Mouse (Mus musculus) naive thymus-derived CD4-positive, alpha-beta T cell, adult 2 months (primary cell): ENCODE measurements at regions not wholly inside any gene's neighbourhood (a gene's known extent, or its start where the extent isn't known, plus 50 kb on each side); places are given as distances from the start of the nearest gene placed in this dataset.

Experiments
- DNase-seq: peaks from one replicate; pipeline ENCODE4 v3.0.0-alpha.2; 2011; ENCODE audit warnings: low read depth

DNA sequence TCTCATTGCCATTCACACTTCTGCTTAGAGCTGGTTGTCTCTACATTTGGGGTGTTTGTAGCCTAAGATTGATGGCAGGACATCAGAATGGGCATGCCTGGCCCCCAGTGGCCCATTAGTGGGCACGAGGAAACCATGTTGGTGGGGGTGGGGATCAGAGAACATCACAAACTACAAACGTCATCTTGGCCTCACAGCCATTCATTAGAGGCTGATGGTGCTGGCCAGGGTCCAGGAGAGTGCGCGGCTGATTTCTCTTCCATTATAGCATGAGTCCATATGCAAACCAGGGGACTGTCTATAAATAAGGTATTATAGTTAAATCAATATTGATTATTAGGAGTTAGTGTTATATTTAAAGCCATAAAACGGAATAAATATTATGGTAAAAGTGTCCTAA lies 67.9 kb downstream of the 3100002H09Rik start:
- no peak for DNase-seq

DNA sequence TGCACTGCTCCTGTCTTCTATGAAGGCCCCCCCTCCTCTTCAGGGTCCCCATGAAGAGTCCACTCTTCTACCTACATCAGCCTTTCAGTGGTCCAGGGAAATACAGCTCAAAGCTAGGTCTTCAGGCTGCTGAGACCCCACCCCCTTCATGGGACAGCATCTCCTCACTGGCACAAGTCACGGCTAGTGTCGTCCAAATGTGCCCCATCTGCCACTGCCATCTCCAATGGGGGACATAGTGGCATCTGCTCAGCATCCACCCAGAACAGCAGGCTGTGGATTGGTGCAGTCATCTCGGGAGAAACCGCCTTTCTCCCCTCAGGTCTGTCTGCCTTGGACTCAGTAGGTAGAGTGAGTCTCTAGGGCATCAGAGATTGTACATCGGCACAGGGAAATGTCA lies 72.1 kb downstream of the 3100002H09Rik start:
- no peak for DNase-seq

GRCm38 (mm10) chr4:124537681-124538080 lies 72.9 kb downstream of the 3100002H09Rik start:
- no peak for DNase-seq

- DNase-seq: no peak
Measured at GRCm38 (mm10) chr4:124533614-124534013, 77.0 kb downstream of the 3100002H09Rik start.

DNA sequence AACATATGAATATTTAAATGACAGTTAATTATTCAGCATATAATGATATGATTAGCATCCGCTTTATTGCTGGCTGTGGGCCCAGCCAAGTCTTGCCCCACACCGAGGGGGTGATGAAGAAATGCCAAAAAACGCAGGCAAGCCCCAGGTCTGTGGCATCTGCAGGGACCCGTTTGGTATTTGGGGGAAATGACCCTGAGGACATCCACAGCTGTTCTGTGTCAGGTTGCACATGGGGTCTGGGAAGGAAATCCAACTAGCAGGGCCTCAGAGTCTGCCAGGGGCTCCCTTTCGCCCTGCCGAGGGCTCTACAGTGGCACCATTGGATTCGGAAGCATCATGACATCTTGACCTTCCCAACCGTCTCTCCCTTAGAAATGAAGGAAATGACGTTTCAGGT lies 80.0 kb downstream of the 3100002H09Rik start:
- DNase-seq: no peak

DNA sequence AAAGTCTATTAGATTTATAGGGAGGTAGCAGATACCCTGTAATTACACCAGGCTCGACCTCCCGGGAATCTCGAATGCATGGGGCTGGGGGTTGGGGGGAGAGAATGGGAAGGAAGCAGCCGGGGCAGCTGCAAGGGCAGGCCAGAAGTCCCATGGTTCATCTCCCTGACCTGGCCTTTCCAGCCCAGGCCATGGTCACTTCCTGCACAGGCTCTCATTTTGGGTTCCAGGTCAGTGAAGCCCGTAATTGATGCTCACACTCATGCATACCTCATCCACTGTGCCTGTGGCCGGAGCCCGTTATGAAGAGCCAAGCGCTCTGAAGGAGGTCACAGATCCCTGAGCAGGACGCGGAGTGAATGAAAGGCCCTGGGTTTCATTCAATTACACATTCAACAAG lies 83.8 kb downstream of the 3100002H09Rik start:
- DNase-seq: no peak

DNA sequence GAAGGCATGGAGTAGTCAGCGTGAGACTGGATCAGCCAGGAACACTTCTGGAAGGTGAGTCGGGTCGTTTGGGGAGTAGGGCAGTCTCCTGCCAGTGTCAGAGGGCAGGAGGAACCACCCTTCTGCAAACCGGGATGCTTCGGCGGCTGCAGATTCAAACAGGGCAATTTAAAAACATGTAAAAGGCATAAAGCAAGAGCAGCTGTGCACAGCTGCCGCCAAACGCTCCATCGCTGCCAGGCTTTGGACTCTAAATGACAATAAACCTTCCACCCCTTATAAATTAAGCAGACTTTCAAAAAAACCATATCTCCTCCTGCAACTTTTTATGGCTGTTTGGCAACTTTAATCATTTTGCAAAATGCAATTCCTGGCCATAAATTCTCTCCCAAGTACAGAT lies 84.2 kb downstream of the 3100002H09Rik start:
- no peak for DNase-seq

DNA sequence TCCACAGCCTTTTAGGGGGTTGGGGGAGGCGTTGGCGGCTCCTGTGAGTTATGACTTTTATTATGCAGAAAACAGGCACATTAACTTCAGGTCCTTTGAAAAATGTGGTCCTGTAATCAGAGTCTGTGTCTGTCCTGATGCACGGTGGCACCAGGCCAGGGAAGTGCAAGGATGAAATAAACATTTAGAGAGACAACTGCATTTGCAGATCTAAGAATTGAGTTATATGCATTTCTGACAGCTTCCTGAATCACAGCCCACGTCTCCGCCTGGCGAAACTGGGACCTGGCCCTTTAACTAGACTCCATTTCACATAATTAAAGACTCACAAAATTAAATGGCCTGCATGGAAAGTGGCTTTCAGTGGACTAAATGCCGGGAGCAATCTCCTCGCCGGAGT lies 90.3 kb downstream of the 3100002H09Rik start:
- no peak for DNase-seq

DNA sequence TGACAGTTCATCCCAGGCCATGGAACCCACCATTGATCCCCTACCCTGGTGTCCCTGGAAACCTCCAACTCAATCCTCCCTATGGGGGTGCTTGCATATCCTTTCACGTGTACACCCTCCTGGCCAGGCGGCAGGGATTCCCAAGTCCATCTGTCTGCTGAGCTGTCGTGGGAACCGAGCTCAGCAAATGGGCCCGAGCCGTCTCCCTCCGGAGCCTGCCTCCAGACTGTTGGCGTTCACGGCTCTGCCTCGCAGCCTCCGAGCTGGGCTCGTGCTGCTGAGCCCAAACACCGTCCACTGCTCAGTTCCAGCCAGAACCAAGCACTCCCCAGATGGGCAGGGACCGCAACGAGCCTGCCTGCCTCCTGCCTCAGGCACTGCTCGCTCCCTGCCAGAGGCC lies 98.8 kb downstream of the 3100002H09Rik start:
- no peak for DNase-seq

- DNase-seq: no peak
Measured at GRCm38 (mm10) chr4:124510816-124511215, 99.8 kb downstream of the 3100002H09Rik start.

DNA sequence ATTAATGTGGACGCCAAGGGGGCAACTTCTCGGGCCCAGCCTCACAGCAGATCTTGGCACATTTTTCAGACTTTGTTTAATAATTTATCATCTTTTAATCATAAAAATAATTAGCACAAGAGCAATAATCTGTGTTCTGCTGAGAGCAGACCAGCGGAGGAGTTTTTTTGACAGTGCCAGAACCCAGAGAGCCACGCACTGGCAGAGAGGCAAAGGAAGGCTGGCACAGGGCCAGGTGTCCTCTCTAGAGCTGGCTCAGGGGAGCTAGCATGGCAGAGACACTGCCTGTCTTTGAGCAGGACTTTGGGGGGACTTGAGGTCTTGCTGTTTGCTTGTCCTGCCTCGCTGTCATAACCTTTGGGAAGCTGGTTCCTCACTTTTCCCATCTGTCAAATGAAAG lies 100.9 kb downstream of the 3100002H09Rik start:
- DNase-seq: no peak

DNA sequence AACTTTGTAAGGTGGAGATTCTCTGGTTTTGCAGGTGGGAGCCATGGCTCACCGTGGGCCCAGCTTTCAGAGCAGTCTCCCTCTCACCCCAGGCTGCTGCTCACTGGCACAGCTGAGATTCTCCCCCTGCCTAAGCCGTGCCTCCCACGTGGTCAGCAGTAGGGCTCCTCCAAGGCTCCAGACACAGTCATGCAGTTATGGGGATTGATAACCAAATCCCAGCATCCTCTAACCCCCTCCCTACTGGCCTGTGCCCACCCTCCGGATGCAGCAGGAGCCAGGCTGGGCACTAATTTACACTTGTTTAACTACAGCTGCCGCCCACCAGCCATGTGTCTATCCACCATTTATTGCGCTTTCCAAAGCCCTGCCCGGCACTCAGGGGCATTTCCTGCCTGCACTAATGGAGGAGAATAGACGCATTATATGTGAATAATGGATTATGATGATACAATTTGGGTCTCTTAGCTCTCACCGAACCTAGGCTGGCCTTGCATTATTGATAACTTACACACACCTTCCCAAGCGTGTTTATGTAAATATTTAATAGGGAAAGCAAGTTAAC lies 104.4 kb downstream of the 3100002H09Rik start:
- no peak for DNase-seq

DNA sequence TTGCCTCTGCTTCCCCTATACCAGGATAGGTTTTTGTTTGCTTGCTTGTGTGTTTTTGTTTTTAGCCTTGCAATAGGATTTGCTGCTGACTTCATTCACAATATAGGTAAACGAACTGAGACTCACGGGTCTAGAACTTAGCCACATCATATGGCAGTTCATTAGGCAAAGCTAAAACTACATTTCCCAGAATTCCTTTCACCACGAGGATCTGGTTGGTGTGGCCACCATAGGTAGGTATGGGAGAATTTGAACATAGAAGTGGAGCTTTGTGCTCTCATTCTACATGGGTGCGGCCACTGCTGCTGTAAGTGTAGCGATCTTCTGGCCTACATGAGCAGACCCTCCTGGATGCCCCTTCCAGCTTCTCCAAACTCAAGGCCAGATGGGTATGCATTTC lies 108.8 kb downstream of the 3100002H09Rik start:
- DNase-seq: no peak

DNA sequence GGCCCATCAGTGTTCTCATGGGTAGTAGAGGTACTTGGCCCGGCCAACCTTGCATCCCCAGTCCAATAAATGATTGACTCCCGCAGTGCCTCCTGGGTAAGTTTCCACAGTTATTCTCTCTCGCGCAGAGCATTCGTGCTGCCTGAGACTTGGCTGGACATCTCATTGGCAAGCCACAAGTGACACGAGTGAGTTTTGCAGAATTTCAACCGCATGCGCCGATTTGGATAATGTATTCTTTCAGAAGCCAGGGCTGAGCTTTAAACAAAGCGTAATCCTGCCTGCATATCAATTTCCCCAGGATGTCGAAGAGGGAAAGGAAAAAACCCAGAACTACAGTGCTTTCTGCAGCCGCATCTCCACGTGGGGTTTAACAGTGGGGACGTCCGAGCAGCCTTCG lies 112.6 kb downstream of the 3100002H09Rik start:
- no peak for DNase-seq

- no peak for DNase-seq
Measured at GRCm38 (mm10) chr4:124485941-124486581, 124.5 kb downstream of the 3100002H09Rik start.

DNA sequence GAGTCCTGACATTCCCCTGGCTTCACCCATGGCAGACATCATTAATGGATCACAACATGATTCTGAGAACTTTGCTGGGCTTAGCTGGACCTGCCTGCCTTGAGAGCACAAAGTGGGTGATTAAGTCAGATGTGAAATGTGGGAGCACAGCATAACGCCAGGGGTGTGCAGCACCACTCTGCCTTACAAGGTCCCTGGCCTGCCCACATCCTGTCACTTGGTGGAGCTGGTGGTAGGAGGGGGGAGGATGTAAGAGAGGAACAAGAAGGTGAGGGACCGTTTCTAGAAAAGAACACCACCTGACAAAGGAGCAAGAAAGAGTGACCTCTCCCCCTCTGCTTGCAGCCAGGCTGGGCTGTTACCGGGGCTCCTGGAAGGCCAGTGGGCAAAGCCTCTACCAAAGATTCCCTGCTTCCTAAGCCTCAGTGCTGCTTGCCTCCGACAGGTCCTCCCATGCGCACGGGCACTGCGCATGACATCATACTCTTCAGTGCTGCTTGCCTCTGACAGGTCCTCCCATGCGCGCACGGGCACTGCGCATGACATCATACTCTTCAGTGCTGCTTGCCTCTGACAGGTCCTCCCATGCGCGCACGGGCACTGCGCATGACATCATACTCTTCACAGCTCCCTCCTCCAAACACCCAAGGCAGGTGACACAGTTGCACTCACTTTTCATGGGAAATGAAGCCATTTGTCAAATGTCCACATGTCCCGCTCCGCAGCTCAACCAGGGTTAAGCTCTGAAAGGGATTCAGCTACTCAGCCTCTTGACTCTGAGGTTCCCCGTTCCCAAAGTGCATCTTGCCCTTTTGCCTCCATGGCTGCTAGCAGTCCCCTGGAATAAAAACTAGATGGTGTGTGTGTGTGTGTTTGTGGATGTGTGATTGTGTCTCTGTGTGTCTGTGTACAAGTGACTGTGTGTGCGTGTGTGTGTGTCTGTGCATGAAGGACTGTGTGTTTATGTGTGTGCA lies 125.7 kb downstream of the 3100002H09Rik start:
- no peak for DNase-seq

- no peak for DNase-seq
Measured at GRCm38 (mm10) chr4:124477870-124478301, 132.7 kb downstream of the 3100002H09Rik start.

- no peak for DNase-seq
Measured at GRCm38 (mm10) chr4:124477359-124477868, 133.2 kb downstream of the 3100002H09Rik start.

DNA sequence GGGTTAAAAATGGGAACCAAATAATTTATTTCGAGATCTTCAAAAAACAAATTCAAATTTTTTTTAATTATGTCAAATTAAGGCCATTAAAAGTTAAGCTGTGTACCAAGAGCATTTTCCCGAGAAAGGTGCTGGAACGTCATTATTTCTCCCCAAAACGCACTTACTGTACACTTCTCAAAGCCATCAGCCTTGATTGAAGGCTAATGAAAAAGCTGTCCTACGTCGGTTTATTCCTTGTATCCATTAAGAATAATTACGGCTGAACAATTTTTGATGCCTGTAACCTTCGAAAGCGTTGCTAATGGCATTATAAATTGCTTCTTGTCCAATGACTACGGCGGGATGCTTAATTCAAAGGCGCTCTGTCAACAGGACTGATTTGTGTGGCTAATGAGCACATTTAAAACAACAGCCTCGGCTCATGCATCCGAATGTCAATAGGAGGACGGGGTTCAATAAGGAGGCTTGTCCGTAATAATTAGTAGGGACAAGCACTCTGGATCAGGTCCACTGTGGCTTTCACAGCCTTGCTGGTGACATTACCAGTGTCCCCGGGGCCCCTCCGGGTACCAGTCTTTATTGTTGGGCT lies 145.3 kb downstream of the 3100002H09Rik start:
- DNase-seq: no peak

- no peak for DNase-seq
Measured at GRCm38 (mm10) chr4:124455511-124456338, 154.9 kb downstream of the 3100002H09Rik start.

- no peak for DNase-seq
Measured at GRCm38 (mm10) chr4:124451131-124451530, 159.5 kb downstream of the 3100002H09Rik start.
